Mouse (Mus musculus): ENCODE data around the gene Mthfsl. TPM values are rescaled to one million over a fixed set of nuclear protein-coding genes. Genes with fewer than 3 reads are reported as not detected.
"Not testable (repeated sequence)": the region's sequence is repeated elsewhere in the genome, so short reads cannot be mapped to it uniquely, and the experiment has no call there.

Mthfsl gene
- polyA plus RNA-seq, 1 experiment = 17.1 TPM

DNA sequence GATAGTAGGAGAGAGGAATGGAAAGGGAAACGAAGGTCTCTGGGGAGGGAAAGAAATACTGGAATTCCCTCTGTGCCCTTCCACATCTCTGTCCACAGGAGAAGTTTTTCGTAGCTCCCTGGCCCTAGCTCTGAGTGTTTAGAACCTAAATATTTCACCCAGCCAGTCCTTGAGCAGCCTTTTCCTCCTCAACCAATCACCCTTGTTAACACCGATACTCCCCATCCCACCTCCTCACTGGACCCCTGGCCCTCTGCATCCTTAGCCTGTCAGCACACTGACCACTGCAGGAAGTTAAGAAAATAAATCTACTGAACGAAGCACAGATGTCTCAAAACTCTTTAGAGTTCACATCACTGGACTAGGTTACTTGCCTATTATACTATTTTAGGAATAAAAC is 13.4 kb downstream of the Mthfsl start:
- H3ac ChIP-seq (ENCODE audit: control insufficient read depth, insufficient read length, low read depth) = no peak overlapping the region

DNA sequence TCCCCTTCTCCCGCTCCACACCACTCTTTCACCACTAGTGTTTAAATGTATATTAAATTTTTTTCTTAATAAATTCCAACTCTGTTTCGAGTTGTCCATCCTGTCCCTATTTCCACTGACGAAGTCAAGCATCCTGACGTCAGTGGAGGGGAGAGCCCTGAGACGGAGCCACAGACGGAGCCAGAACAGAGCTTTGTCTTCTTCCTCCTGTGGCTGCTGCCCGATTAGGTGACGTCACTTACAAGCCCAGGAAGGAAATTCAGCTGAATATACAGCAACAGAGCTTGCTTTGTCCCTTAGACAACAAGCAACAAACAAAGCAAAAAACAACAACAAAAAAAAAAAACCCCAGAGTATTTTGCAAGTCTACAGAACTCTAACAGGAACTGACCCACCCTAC is 14.9 kb downstream of the Mthfsl start:
- not testable (repeated sequence) for H3K4me3 ChIP-seq (ENCODE audit: insufficient read depth, poor library complexity, severe bottlenecking); H3K79me3 ChIP-seq (ENCODE audit: low read depth); H3K79me2 ChIP-seq (ENCODE audit: control insufficient read depth, insufficient read depth); H3ac ChIP-seq (ENCODE audit: control insufficient read depth, insufficient read length, low read depth); H3K36me3 ChIP-seq (ENCODE audit: control insufficient read depth, insufficient read depth); H3K27me3 ChIP-seq (ENCODE audit: control insufficient read depth, insufficient read depth, insufficient read length)

More for the DNA sequence above, 13.4 kb downstream of the Mthfsl start:
- H3K36me3 ChIP-seq (ENCODE audit: control insufficient read depth, insufficient read depth) = no peaks in the 10 kb centered on the region
- H3K4me3 ChIP-seq (ENCODE audit: insufficient read depth, poor library complexity, severe bottlenecking) = no peak overlapping the region
- H3K79me3 ChIP-seq (ENCODE audit: low read depth) = no peaks in the 10 kb centered on the region
- no peaks in the 10 kb centered on the region for H3K27me3 ChIP-seq (ENCODE audit: control insufficient read depth, insufficient read depth, insufficient read length)
- no peaks in the 10 kb centered on the region for H3K79me2 ChIP-seq (ENCODE audit: control insufficient read depth, insufficient read depth)
- TF ChIP-seq CEBPB (IDR thresholded peaks at IDR 0.05; ENCODE audit: low read depth) = no peak
- no peak for TF ChIP-seq MYOG (IDR thresholded peaks at IDR 0.05; ENCODE audit: control insufficient read depth, extremely low read depth, insufficient read length)
- TF ChIP-seq CTCF (IDR thresholded peaks at IDR 0.05; ENCODE audit: control insufficient read depth, insufficient read depth, insufficient read length) = no peak
- TF ChIP-seq MAX (IDR thresholded peaks at IDR 0.05) = no peak
- TF ChIP-seq USF1 (IDR thresholded peaks at IDR 0.05; ENCODE audit: low read depth) = no peak
- no peak for TF ChIP-seq MYOD1 (IDR thresholded peaks at IDR 0.05; ENCODE audit: control insufficient read depth, insufficient read length, low read depth)
- TF ChIP-seq FOSL1 (IDR thresholded peaks at IDR 0.05; ENCODE audit: insufficient read depth, low read length, poor library complexity, severe bottlenecking) = no peak

DNA sequence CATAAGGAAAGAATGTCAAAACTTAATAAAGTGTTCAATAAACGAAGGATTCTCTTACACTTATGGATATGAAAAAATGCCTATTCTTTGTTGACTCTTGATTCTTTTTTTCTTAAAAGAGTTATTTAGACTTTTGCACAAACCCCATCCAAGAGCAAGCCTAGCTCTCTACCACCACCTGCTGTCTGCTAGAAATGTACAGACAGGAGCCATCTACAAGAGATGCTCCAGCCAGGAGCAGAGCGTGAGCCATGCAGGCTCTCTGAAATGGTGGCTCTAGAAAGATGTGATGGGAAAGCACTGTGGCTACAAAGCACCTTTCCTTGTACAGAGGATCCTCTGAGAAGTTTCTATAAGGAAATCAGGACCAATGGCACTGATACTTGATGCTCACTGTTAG is 21.4 kb downstream of the Mthfsl start:
- H3K4me3 ChIP-seq (ENCODE audit: insufficient read depth, poor library complexity, severe bottlenecking); H3K79me2 ChIP-seq (ENCODE audit: control insufficient read depth, insufficient read depth); H3K79me3 ChIP-seq (ENCODE audit: low read depth); H3ac ChIP-seq (ENCODE audit: control insufficient read depth, insufficient read length, low read depth); H3K36me3 ChIP-seq (ENCODE audit: control insufficient read depth, insufficient read depth); H3K27me3 ChIP-seq (ENCODE audit: control insufficient read depth, insufficient read depth, insufficient read length): not testable (repeated sequence)

DNA sequence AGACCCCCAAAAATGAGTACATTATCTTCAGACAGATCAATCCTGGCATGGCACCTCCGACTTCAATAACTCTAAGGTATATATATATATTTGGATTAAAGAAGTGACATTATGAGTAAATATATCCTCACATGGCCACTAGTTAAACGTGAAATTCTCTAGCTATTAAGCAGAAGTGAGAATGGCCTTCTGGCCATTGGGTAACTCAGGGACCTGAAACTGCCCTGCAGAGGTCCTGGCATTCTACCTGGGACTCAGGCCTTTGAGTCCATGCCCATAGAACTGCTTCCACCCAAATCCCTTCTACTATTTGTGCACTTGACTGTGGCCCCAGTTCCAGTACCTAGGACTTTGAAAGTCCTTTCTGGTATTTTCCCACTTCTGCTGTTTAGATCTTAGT is 28.8 kb downstream of the Mthfsl start:
- not testable (repeated sequence) for H3K79me3 ChIP-seq (ENCODE audit: low read depth); H3K27me3 ChIP-seq (ENCODE audit: control insufficient read depth, insufficient read depth, insufficient read length); H3ac ChIP-seq (ENCODE audit: control insufficient read depth, insufficient read length, low read depth); H3K79me2 ChIP-seq (ENCODE audit: control insufficient read depth, insufficient read depth); H3K4me3 ChIP-seq (ENCODE audit: insufficient read depth, poor library complexity, severe bottlenecking); H3K36me3 ChIP-seq (ENCODE audit: control insufficient read depth, insufficient read depth)

DNA sequence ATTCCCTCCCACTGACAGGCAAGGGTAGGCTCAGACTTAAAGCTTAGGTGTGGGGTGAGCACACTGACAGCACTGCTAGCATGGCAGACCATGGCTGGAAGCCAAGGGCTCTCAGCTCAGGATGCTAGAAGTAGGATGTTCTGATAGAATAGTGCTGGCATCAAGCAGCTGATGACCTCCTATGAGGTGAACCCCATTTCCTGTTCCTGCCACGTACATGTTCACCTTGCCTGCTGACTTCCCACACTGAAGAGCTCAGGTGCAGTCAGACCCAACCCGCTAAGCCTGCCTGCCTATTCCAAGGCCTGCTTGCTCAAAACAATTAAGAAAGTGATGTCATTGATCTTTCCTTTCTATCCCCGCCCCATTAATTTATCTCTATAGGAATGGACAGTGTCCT is 30.6 kb downstream of the Mthfsl start:
- not testable (repeated sequence) for H3K27me3 ChIP-seq (ENCODE audit: control insufficient read depth, insufficient read depth, insufficient read length); H3K36me3 ChIP-seq (ENCODE audit: control insufficient read depth, insufficient read depth); H3K4me3 ChIP-seq (ENCODE audit: insufficient read depth, poor library complexity, severe bottlenecking); H3ac ChIP-seq (ENCODE audit: control insufficient read depth, insufficient read length, low read depth); H3K79me3 ChIP-seq (ENCODE audit: low read depth); H3K79me2 ChIP-seq (ENCODE audit: control insufficient read depth, insufficient read depth)

DNA sequence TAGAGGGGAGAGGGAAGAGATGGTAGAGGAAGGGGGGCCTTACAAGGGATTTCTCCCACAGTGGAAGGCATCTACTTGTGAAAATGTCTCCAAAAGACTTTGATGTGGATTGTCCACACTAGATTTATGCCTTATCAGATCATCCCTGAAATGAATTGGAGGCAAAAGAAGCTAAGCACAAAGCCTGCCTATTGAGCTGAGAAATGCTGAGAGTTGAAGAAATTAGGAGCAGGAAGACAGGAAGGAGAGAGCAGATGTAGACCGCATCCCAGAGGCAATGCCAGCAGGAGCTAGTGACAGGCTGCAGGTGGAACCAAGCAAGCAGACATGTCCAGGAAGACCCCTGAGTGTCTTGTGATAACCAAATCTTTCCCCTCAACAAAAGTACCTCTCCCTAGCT is 33.4 kb downstream of the Mthfsl start:
- not testable (repeated sequence) for H3K36me3 ChIP-seq (ENCODE audit: control insufficient read depth, insufficient read depth); H3K79me3 ChIP-seq (ENCODE audit: low read depth); H3K4me3 ChIP-seq (ENCODE audit: insufficient read depth, poor library complexity, severe bottlenecking); H3ac ChIP-seq (ENCODE audit: control insufficient read depth, insufficient read length, low read depth); H3K79me2 ChIP-seq (ENCODE audit: control insufficient read depth, insufficient read depth); H3K27me3 ChIP-seq (ENCODE audit: control insufficient read depth, insufficient read depth, insufficient read length)

DNA sequence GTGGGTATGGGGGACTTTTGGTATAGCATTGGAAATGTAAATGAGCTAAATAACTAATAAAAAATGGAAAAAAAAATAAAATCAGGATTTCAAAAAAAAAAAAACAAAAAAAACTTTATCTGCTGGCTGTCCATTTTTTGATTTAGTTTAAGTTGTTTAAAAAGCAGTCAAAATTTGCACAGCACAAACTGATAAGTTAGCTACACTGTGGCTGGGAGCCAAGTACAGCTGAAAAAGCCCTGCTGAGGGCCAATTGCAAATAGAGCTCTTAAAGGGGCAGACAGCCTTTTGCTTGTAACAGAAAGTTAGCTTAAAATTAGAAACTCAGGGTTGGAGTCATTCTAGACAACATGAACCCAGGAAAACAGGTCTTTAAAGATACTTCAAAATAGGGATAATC is 61.8 kb downstream of the Mthfsl start:
- not testable (repeated sequence) for H3K79me2 ChIP-seq (ENCODE audit: control insufficient read depth, insufficient read depth); H3K4me3 ChIP-seq (ENCODE audit: insufficient read depth, poor library complexity, severe bottlenecking); H3ac ChIP-seq (ENCODE audit: control insufficient read depth, insufficient read length, low read depth); H3K36me3 ChIP-seq (ENCODE audit: control insufficient read depth, insufficient read depth); H3K79me3 ChIP-seq (ENCODE audit: low read depth); H3K27me3 ChIP-seq (ENCODE audit: control insufficient read depth, insufficient read depth, insufficient read length)

DNA sequence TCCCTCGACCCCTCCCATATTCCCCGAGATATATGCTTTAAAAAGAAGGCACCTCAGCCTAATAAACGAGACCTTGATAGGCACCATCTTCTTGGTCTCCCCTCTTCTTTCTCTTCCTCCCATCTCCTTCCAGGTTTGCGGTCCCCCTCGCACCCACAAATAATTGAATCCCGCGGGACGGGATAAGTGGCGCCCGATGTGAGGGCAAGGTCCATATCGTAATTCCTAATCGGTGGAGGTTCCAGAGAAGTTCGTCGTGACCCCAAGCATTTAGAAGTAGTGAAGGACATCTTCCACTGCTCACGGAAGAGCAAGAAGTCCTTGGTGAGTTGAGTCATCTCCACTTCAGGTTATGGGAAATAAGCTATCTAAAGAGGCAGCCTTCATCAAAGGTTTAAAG is 69.4 kb downstream of the Mthfsl start:
- not testable (repeated sequence) for H3K27me3 ChIP-seq (ENCODE audit: control insufficient read depth, insufficient read depth, insufficient read length); H3K4me3 ChIP-seq (ENCODE audit: insufficient read depth, poor library complexity, severe bottlenecking); H3K36me3 ChIP-seq (ENCODE audit: control insufficient read depth, insufficient read depth); H3K79me2 ChIP-seq (ENCODE audit: control insufficient read depth, insufficient read depth); H3ac ChIP-seq (ENCODE audit: control insufficient read depth, insufficient read length, low read depth); H3K79me3 ChIP-seq (ENCODE audit: low read depth)

Other genes starting within 250 kb of the Mthfsl start
- 66.9 TPM for gene Syncrip, start 237.7 kb downstream of the Mthfsl start, polyA plus RNA-seq (2012; fragmentation: generic; extraction: Trizol)
- 1.5 TPM for gene Zfp949, start 172.3 kb downstream of the Mthfsl start, polyA plus RNA-seq (2012; fragmentation: generic; extraction: Trizol)
- gene Trim43a, start 139.4 kb downstream of the Mthfsl start, polyA plus RNA-seq (2012; fragmentation: generic; extraction: Trizol) = 0.04 TPM
- gene Bcl2a1d, start 11.6 kb upstream of the Mthfsl start, polyA plus RNA-seq (2012; fragmentation: generic; extraction: Trizol) = 0.06 TPM
- gene Trim43c, start 118.9 kb upstream of the Mthfsl start, polyA plus RNA-seq (2012; fragmentation: generic; extraction: Trizol) = 0.07 TPM
- not detected for gene Bcl2a1a, start 236.6 kb upstream of the Mthfsl start, polyA plus RNA-seq (2012; fragmentation: generic; extraction: Trizol)